Mouse (Mus musculus): Measurements from ENCODE around the gene Mllt10.

GRCm38 (mm10) chr2:18065708-18066030, 10.6 kb downstream of the Mllt10 start:
- TF ChIP-seq POLR2A (IDR thresholded peaks at IDR 0.05; ENCODE audit: insufficient read length, low read depth) (no peak), MAX (IDR thresholded peaks at IDR 0.05; ENCODE audit: low read depth) (no peak), MYOG (IDR thresholded peaks at IDR 0.05; ENCODE audit: control insufficient read depth in 1 of 3, insufficient read depth in 1 of 3, insufficient read length in 2 of 3, low read depth in 2 of 3) (no peak), TCF12 (IDR thresholded peaks at IDR 0.05; ENCODE audit: insufficient read depth, poor library complexity, severe bottlenecking) (no peak), MYOD1 (IDR thresholded peaks at IDR 0.05; ENCODE audit: control insufficient read depth in 1 of 3, insufficient read length in 2 of 3, low read depth in 2 of 3) (no peak), POLR2AphosphoS2 (IDR thresholded peaks at IDR 0.05; ENCODE audit: insufficient read length, low read depth) (no peak), USF1 (IDR thresholded peaks at IDR 0.05; ENCODE audit: low read depth) (no peak)

All from myocyte (in vitro differentiated cells).